Mouse (Mus musculus): ENCODE measurements around the gene Sv2b. TPM values are rescaled to one million over a fixed set of nuclear protein-coding genes. Genes with fewer than 3 reads are reported as not detected.

Gene Sv2b
- polyA plus RNA-seq, 1 experiment from 2014 or later: 5.7 TPM

DNA sequence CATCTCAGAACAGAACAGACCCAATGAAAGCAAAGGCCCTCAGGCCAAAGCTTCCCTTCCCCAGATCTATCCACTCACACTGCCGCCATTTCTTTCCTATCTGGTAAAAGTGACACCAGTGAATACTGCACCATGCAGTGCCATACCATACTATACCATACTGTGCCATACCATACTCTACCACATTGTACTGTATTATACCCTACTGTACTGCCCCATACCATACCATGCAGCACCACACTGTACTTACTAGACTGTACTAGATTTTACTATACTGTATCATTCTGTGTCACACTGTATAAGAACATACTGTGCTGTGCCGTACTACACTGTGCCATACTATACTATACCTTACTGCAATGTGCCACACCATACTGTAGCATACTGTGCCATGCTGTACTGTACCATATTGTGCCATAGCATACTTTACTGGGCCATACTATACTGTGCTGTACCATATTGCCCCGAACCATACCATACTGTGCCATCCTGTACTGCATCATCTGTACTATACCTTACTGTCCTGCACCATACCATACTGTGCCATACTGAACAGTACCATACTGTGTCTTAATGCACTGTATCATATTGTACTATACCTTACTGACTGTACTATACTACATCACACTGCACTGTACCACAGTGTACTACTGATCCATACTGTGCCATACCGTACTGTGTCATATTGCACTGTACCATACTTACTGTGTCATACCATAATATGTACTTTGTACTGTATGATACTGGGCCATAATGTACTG is 114.7 kb downstream of the Sv2b start:
- Histone ChIP-seq H3K9me3 (replicated peaks) (no peaks in the 10 kb centered on the region), H3K27me3 (no peaks in the 10 kb centered on the region), H3K4me3 (no peak overlapping the region), H3K4me2 (no peak overlapping the region), H3K36me3 (ENCODE audit: poor library complexity, severe bottlenecking) (no peaks in the 10 kb centered on the region), H3K4me1 (no peaks in the 10 kb centered on the region), H3K9ac (no peak overlapping the region), H3K27ac (no peak overlapping the region)
- WGBS: 92% methylated on average over 4 of the region's 4 CpGs
- peak; percentile 21; the same call in 1 of the 2 replicates for ATAC-seq

DNA sequence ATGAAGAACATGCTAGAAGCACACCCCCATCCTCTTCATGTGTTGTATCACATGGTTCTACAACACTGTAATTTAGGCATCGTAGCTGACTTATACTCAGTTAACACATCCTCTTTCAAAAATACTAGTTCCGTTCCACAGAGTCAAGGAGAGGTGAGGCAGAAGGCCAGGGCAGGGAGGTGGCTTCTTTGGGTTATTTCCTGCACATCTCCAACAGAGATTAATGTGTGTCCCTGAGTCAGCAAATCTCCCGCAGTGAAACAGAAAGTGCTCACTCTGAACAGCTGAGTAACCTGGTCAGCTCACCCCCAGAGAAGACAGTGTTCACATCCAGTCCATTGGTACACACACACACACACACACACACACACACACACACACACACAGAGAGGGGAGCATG is 118.9 kb downstream of the Sv2b start:
- no peak for ATAC-seq
- Histone ChIP-seq H3K9ac (no peak overlapping the region), H3K27me3 (no peaks in the 10 kb centered on the region), H3K9me3 (replicated peaks) (no peaks in the 10 kb centered on the region), H3K27ac (no peak overlapping the region), H3K4me1 (no peaks in the 10 kb centered on the region), H3K4me3 (no peak overlapping the region), H3K4me2 (no peak overlapping the region), H3K36me3 (ENCODE audit: poor library complexity, severe bottlenecking) (no peaks in the 10 kb centered on the region)
- WGBS: 94% methylated on average over 3 of the region's 3 CpGs

DNA sequence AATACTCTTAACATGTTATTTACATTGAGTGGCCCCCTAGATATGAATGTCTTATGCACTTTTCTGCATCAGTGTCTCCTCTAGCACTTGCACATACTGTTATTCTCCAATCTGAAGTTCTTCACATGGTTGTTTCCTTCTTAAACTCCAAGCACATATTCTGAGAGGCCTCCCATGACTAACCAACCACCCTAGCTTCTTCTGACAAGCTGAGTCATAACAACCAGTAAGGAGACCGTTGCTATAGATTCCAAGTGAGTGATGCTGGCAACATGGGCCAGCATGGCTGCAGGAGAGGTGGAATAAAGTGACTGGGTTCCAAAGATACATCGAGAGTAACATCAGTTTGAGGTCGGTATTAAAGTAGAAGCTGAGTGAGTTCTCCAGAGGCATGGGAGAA is 134.0 kb downstream of the Sv2b start:
- Histone ChIP-seq H3K9me3 (replicated peaks) (no peaks in the 10 kb centered on the region), H3K27me3 (no peaks in the 10 kb centered on the region), H3K4me2 (no peak overlapping the region), H3K27ac (no peak overlapping the region), H3K9ac (no peak overlapping the region), H3K4me1 (no peaks in the 10 kb centered on the region), H3K4me3 (no peak overlapping the region), H3K36me3 (ENCODE audit: poor library complexity, severe bottlenecking) (no peaks in the 10 kb centered on the region)
- WGBS: 86% methylated on average over 3 of the region's 3 CpGs
- ATAC-seq: no peak

DNA sequence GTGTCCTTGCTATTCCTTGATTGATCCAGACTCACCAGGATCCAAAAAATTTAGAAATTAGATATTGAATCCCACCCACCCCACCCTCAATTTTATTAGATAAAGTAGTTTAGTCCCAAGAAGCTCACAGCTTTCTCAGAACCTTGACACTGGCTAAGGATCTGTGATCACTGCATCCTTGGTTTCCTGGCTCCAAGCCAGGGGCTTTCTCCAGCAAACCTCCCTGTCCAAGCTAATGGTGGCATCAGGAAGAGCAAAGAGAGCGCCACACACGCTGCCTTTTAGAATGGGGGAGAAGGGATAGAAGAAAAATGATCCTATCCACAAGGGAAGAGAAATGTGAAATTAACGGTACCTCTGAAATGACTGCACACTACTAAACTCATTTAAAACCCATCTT is 141.6 kb downstream of the Sv2b start:
- Histone ChIP-seq H3K9me3 (replicated peaks) (no peaks in the 10 kb centered on the region), H3K36me3 (ENCODE audit: poor library complexity, severe bottlenecking) (no peaks in the 10 kb centered on the region), H3K4me2 (no peak overlapping the region), H3K9ac (no peak overlapping the region), H3K4me1 (no peaks in the 10 kb centered on the region), H3K4me3 (no peak overlapping the region), H3K27ac (no peak overlapping the region), H3K27me3 (no peaks in the 10 kb centered on the region)
- ATAC-seq: no peak
- 89% methylated on average over 3 of the region's 3 CpGs for WGBS

DNA sequence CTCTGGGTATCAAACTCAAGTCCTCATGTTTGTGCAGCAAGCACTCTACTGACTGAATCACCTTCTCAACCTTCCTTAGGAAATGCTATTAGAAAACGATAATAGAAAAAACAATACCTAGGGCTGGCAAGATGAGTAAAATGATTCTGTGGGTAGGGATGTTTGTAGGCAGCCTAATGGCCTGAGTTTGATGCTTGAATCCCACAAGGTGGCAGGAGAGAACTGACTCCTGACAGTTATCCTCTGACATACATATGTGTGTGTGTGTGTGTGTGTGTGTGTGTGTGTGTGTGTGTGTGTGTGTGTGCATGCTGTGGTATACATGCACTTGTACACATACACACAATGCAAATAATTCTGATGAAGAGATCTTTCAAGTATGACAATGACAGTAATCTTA is 161.9 kb downstream of the Sv2b start:
- ATAC-seq: no peak
- Histone ChIP-seq H3K27ac (no peak overlapping the region), H3K36me3 (ENCODE audit: poor library complexity, severe bottlenecking) (no peaks in the 10 kb centered on the region), H3K4me2 (no peak overlapping the region), H3K27me3 (peaks cover 6% of the 10 kb centered on the region; the same call in 1 of the 2 replicates), H3K4me1 (peaks cover 4% of the 10 kb centered on the region), H3K4me3 (no peak overlapping the region), H3K9ac (no peak overlapping the region), H3K9me3 (replicated peaks) (no peaks in the 10 kb centered on the region)
- 77% methylated on average over 1 of the region's 1 CpGs for WGBS

DNA sequence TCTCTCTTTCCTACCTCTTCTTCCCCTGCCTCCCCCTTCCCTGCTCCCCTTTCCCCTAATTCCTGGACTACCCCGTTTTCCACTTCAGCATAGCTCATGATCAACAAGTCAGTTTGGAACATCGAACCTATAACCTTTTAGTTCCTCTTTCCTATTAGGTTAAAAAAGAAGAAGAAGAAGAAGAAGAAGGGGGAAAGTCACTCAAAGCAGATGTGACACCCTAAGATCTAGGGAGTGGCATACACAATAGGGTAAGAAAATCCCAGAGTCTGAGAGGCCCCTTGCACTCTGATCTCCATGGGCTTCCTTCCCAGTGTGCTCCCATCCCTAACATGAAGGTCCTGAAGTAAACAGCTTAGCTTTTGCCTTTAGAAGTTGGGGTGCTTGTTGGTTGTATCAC is 166.3 kb downstream of the Sv2b start:
- 50% methylated on average over 2 of the region's 2 CpGs for WGBS
- ATAC-seq: no peak
- Histone ChIP-seq H3K4me1 (peaks cover 13% of the 10 kb centered on the region), H3K9ac (no peak overlapping the region), H3K4me2 (no peak overlapping the region), H3K27ac (no peak overlapping the region), H3K36me3 (ENCODE audit: poor library complexity, severe bottlenecking) (no peaks in the 10 kb centered on the region), H3K4me3 (no peak overlapping the region), H3K9me3 (replicated peaks) (no peaks in the 10 kb centered on the region), H3K27me3 (peaks cover 10% of the 10 kb centered on the region)

DNA sequence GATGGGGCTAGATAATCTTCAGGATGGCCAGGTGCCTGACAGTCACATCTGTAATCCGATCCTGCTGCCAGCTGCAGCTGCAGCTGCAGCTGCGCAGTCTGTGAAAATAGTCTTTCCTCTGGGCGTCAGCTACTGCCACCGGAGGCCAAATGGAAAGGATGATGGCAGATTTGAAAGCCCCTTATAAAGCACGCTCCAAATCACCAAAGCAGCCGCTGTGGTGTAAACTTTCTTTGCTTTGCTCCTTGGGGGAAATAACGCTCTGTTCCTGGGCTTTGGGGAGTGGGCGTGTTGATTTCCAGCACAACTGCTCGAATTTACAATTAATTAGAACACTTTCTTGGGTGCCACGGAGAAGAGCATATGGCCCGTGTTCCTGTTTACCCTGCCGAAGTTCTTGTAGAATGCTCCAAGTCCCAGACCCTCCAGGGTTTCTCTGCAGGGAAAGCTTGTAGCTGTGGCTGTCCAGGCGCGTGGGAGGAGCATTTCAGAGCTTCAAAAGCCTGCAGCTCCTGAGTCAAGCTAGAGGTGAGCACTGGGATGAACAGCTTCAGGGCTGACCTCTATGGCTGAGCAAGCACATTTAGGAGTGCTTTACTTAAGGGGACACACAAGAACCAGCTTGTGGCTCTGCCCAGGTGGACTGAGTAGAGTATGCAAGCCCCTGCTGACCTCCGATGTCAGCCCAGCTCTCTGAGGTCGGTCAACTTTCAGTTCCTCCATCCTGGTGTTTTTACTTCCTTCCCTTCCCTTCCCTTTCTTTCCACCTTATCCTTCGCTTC is 167.0 kb downstream of the Sv2b start:
- H3K36me3 ChIP-seq (ENCODE audit: poor library complexity, severe bottlenecking): no peaks in the 10 kb centered on the region
- H3K27me3 ChIP-seq: peaks cover 10% of the 10 kb centered on the region
- peak overlapping the region; percentile 21 for H3K4me3 ChIP-seq
- 0 out of 2 replicates have a peak overlapping the region, but pooled peaks have one; percentile 3 for H3K9ac ChIP-seq
- H3K9me3 ChIP-seq (replicated peaks): no peaks in the 10 kb centered on the region
- 8% methylated on average over 17 of the region's 17 CpGs for WGBS
- peak overlapping the region; percentile 50 for H3K4me2 ChIP-seq
- peaks cover 13% of the 10 kb centered on the region for H3K4me1 ChIP-seq
- peak; percentile 48 for ATAC-seq
- no peak overlapping the region for H3K27ac ChIP-seq

DNA sequence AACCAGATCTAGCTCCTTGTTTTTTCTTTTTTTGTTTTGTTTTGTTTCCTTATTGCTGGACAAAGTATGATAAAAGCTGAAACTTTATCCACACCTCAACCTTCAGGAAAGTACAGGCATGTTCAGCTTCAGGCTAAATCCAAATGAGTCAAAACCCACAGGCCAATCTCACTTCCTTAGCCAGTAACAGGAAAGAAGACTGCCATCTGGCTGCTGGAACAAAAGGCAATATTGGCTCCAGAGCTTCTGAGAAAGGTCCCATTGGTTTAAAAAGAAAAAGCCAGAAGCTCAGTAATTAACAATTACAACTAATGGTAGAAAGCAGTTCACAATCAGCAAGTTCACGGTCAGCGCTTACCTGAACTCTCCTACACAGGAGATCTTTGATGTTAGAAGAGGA is 169.8 kb downstream of the Sv2b start:
- 73% methylated on average over 2 of the region's 2 CpGs for WGBS
- H3K4me1 ChIP-seq: peaks cover 13% of the 10 kb centered on the region
- H3K9me3 ChIP-seq (replicated peaks): no peaks in the 10 kb centered on the region
- peaks cover 10% of the 10 kb centered on the region for H3K27me3 ChIP-seq
- H3K4me3 ChIP-seq: no peak overlapping the region
- H3K27ac ChIP-seq: no peak overlapping the region
- no peak overlapping the region for H3K9ac ChIP-seq
- H3K4me2 ChIP-seq: no peak overlapping the region
- ATAC-seq: no peak
- no peaks in the 10 kb centered on the region for H3K36me3 ChIP-seq (ENCODE audit: poor library complexity, severe bottlenecking)

DNA sequence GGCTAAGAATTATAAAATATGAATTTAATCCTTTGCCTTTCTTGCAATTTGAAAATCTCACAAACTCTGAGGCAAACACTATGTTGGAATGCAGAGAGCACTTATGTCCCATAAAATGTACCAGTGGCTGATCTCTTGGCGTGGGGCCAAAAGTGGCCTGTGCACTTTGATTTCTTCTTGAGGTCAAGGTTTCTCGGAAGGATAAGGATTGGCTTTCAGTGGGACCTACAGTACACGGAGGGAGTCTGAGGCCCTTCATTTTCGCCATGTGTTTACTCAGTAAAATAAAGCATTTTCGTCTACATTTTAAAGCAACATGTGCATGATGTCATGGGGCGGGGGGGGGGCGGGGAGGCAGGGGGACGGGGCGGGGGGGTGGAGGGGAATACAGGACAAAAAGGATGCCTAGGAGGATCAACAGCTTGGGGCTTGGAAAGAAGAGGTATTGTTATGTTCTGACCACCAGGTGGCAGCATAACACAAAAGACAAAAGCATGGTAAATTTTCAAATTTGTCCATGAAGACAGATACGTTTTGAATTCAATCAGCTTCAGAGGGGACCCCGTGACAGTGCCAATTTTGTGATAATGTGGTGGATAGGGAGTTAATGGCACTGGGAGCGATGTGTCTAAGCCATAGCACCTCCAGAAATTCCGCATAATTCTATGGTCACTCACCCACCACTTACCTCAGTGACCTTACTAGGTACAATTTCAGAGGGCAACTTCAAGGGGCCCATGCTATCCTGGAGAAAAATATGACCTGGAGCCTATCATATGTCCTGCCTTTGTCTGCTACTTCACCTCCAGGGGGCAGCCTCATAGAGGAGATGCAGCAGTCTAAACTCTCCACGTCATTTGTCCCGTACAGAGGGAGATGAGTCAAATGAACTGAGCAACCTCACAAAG is 174.1 kb downstream of the Sv2b start:
- Histone ChIP-seq H3K27ac (no peak overlapping the region), H3K4me2 (no peak overlapping the region), H3K36me3 (ENCODE audit: poor library complexity, severe bottlenecking) (no peaks in the 10 kb centered on the region), H3K4me1 (no peaks in the 10 kb centered on the region), H3K27me3 (no peaks in the 10 kb centered on the region), H3K9ac (no peak overlapping the region), H3K9me3 (replicated peaks) (no peaks in the 10 kb centered on the region), H3K4me3 (no peak overlapping the region)
- peak; percentile 71 for ATAC-seq
- WGBS: 31% methylated on average over 15 of the region's 15 CpGs

DNA sequence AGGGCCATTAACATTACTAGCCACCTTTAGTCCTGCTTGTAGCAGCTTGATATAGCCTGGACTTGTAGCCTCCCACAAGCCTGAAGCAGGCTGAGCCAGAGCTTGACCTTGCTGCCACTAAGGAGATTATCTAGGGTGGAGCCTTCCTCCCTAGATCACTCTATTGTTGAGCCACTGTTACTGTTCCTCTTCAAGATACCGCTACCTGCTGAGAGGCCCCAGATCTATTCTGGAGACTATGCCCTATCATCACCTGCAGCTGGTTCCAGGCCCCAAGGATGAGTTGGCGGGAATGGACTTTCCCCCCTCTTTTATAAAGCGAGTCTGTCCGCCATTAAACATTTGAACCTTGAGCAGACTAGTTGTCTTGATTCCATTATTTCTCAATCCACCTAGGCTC is 181.0 kb downstream of the Sv2b start:
- Histone ChIP-seq H3K4me1 (no peaks in the 10 kb centered on the region), H3K27me3 (no peaks in the 10 kb centered on the region), H3K27ac (no peak overlapping the region), H3K4me3 (no peak overlapping the region), H3K36me3 (ENCODE audit: poor library complexity, severe bottlenecking) (no peaks in the 10 kb centered on the region), H3K9me3 (replicated peaks) (no peaks in the 10 kb centered on the region), H3K9ac (no peak overlapping the region), H3K4me2 (no peak overlapping the region)
- 93% methylated on average over 4 of the region's 4 CpGs for WGBS
- ATAC-seq: no peak

DNA sequence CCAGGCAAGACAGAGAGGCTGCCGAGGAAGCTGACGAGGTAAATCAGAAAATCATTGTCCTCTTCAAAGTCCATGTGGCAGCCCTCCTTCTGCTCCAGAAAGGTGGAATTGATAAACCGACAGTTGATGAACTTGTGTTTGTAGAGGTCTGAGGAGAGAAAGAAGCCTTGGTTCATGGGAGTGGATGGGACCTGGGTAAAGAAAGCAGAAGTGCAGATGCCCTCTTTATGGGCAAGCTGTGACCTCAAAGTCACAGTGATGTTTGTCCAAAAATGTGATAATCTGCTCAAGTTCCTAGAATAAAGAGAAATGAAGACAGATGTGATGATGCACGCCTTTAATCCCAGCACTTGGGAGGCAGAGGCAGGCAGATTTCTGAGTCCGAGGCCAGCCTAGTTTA is 185.0 kb downstream of the Sv2b start:
- Histone ChIP-seq H3K9ac (no peak overlapping the region), H3K36me3 (ENCODE audit: poor library complexity, severe bottlenecking) (no peaks in the 10 kb centered on the region), H3K4me2 (no peak overlapping the region), H3K27me3 (no peaks in the 10 kb centered on the region), H3K27ac (no peak overlapping the region), H3K9me3 (replicated peaks) (no peaks in the 10 kb centered on the region), H3K4me3 (no peak overlapping the region), H3K4me1 (no peaks in the 10 kb centered on the region)
- ATAC-seq: no peak
- 86% methylated on average over 5 of the region's 5 CpGs for WGBS

Data from forebrain, embryonic 13.5 days (tissue).